Mouse (Mus musculus) gastrocnemius, postnatal 25 days (tissue): ENCODE measurements at regions not wholly inside any gene's neighbourhood (a gene's known extent, or its start where the extent isn't known, plus 50 kb on each side); places are given as distances from the start of the nearest gene placed in this dataset.
"Not testable (repeated sequence)": the region's sequence is repeated elsewhere in the genome, so short reads cannot be mapped to it uniquely, and the experiment has no call there.

ENCODE experiments used
- DNase-seq: peaks from one replicate; pipeline ENCODE4 v3.0.0; 2022

GRCm38 (mm10) chr7:111174393-111175124 lies 91.7 kb upstream of the Eif4g2 start:
- peak; percentile 62 for DNase-seq

- DNase-seq = no peak
Observed at GRCm38 (mm10) chr7:111172061-111172460, 89.2 kb upstream of the Eif4g2 start.

- not testable (repeated sequence) for DNase-seq
Observed at GRCm38 (mm10) chr7:111168546-111169233, 85.9 kb upstream of the Eif4g2 start.

GRCm38 (mm10) chr7:111164994-111165393 lies 82.2 kb upstream of the Eif4g2 start:
- no peak for DNase-seq

- no peak for DNase-seq
Observed at GRCm38 (mm10) chr7:111164276-111164675, 81.4 kb upstream of the Eif4g2 start.

- no peak for DNase-seq
Observed at GRCm38 (mm10) chr7:111163861-111164260, 81.0 kb upstream of the Eif4g2 start.

GRCm38 (mm10) chr7:111163321-111163720 lies 80.5 kb upstream of the Eif4g2 start:
- no peak for DNase-seq

- DNase-seq = peak; percentile 25
Observed at GRCm38 (mm10) chr7:111158791-111159286, 76.0 kb upstream of the Eif4g2 start.

GRCm38 (mm10) chr7:111157754-111158325 lies 75.0 kb upstream of the Eif4g2 start:
- DNase-seq = no peak

- peak; percentile 88 for DNase-seq
Observed at GRCm38 (mm10) chr7:111157287-111157686, 74.5 kb upstream of the Eif4g2 start.

- DNase-seq = peak; percentile 81
Observed at GRCm38 (mm10) chr7:111156472-111157231, 73.8 kb upstream of the Eif4g2 start.

GRCm38 (mm10) chr7:111155995-111156394 lies 73.2 kb upstream of the Eif4g2 start:
- DNase-seq = no peak

GRCm38 (mm10) chr7:111154217-111154616 lies 71.4 kb upstream of the Eif4g2 start:
- DNase-seq = no peak

GRCm38 (mm10) chr7:111150540-111150939 lies 67.7 kb upstream of the Eif4g2 start:
- no peak for DNase-seq

- DNase-seq = no peak
Observed at GRCm38 (mm10) chr7:111150115-111150514, 67.3 kb upstream of the Eif4g2 start.

- no peak for DNase-seq
Observed at GRCm38 (mm10) chr7:111147593-111147992, 64.8 kb upstream of the Eif4g2 start.

- no peak for DNase-seq
Observed at GRCm38 (mm10) chr7:111146670-111147069, 63.8 kb upstream of the Eif4g2 start.

- DNase-seq = no peak
Observed at GRCm38 (mm10) chr7:111144216-111144615, 61.4 kb upstream of the Eif4g2 start.

GRCm38 (mm10) chr7:111141285-111141965 lies 58.6 kb upstream of the Eif4g2 start:
- no peak for DNase-seq

- no peak for DNase-seq
Observed at GRCm38 (mm10) chr7:111138038-111138437, 55.2 kb upstream of the Eif4g2 start.

- no peak for DNase-seq
Observed at GRCm38 (mm10) chr7:111136066-111136639, 53.3 kb upstream of the Eif4g2 start.
